Mouse (Mus musculus): ENCODE measurements around the gene Rap1b.

- TF ChIP-seq CTCF (IDR thresholded peaks at IDR 0.05; ENCODE audit: extremely low read depth, insufficient read depth, low read length) (no peak), POLR2A (IDR thresholded peaks at IDR 0.05; ENCODE audit: extremely low read depth, insufficient read depth, low read length) (no peak)
These were observed 67.4 kb downstream of the Rap1b start for GRCm38 (mm10) chr10:117778328-117778910.
